Mouse (Mus musculus) cerebral cortex, adult 2 months (tissue): ENCODE measurements around the gene Crkl.

ENCODE experiments used
- WGBS: fragments of 180-500 bp; shearing (Covaris S2); methylation state at CpG from one replicate; pipeline ENCODE4 v1.1.7; 2018; 5-methylcytosine and 5-hydroxymethylcytosine counted together

The Crkl gene

GRCm38 (mm10) chr16:17451541-17452372 is at the start of gene Crkl:
Gene Crkl (plus strand): TSS chr16:17451987.
- WGBS, result under 1% methylated on average over 63 of the region's 63 CpGs

- 89% methylated on average over 1 of the region's 1 CpGs for WGBS
Measured at GRCm38 (mm10) chr16:17402855-17403254, 48.9 kb upstream of the Crkl start.

GRCm38 (mm10) chr16:17405271-17405696 is 46.5 kb upstream of the Crkl start:
- under 1% methylated on average over 22 of the region's 22 CpGs for WGBS

DNA sequence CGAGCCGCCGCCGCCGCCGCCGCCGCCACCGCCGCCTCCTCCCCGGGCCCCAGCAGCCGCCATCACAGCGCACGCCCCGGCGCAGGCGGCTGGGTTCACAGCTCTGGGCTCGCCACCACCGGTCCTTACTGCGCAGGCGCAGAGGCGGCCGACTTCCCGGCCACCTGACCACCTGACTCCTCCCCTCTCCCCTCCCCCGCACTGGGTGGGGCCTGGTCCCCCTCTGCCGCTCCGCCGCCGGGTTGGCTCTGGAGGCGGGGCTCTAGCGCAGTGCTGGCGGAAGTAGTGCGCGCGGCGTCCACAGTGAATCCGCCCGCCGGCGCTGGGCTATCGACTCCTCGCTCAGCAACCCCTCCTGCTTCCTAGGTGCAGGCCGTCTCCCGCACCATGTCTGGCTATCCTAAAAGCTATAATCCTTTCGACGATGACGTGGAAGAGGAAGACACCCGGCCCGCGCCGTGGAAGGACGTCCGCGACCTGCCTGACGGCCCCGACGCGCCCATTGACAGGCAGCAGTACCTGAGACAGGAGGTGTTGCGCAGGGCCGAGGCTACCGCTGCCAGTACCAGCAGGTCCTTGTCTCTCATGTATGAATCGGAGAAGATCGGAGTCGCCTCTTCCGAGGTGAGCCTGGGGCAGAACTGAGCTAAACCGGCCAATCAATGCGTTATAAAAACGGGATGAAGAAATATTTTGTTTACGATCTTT is 45.9 kb upstream of the Crkl start, which contains the start of the genes Snap29 and Pi4ka:
Gene Snap29 (plus strand): TSS at position 251 of the 708 bp plus-strand sequence.
Gene Pi4ka (minus strand): TSS at position 579 of the 708 bp plus-strand sequence.
- under 1% methylated on average over 69 of the region's 69 CpGs for WGBS

DNA sequence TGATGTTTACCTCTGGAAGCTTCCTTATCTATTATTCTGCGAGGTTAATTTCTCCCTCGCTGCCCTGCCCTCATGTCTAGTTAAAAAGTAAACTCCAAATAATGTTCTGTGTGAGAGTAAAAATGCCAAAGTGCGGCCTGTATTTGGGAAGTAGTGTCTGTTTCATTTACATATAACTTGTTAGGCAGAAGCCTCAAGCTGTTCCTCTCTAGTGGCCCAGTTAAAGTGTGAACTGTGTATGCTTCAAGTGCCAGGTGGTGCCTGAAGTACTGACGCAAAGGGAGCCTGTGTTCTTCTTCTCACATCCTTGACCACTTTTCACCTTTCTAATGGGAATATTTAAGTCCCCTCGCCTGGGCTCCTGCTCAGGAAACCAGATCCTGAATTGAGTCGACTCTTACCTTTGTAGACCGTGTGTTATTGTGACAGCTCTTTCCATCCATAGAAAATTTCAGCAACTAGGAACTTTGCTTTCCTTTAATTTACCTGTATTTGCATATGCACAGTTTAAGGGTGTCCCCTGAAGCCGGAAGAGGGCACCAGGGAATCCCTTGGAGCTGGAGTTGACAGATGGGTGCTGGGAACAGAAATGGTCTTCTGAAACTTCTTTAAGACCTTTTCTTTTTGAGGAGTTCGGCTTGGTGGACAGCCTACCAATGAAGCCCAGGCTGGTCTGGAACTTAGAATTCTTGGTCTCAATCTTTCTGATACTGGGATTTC is 45.1 kb upstream of the Crkl start:
- WGBS, result 24% methylated on average over 9 of the region's 9 CpGs

GRCm38 (mm10) chr16:17409046-17409445 is 42.7 kb upstream of the Crkl start:
- 88% methylated on average over 2 of the region's 2 CpGs for WGBS

DNA sequence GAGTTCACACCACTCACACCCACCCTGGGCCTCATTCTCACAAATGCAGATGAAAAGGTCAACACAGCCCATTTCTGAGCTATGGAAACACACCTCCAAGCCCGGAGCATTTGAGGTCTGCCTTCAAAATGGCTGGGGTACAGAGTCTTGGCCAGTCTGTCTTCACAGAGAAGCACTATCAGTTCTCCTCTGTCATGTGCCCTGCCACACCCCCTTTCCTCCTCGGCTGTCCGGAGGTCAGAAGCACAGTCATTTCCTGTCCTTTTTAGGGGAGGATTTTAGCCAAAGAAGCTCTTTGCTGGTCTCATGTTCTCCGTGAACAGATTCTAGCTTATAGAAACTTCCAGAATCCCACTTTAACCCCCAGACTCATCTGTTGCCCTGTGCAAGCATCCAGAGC is 41.6 kb upstream of the Crkl start:
- WGBS, result 56% methylated on average over 4 of the region's 4 CpGs

- WGBS, result 84% methylated on average over 3 of the region's 3 CpGs
Measured at GRCm38 (mm10) chr16:17423021-17423420, 28.8 kb upstream of the Crkl start.

DNA sequence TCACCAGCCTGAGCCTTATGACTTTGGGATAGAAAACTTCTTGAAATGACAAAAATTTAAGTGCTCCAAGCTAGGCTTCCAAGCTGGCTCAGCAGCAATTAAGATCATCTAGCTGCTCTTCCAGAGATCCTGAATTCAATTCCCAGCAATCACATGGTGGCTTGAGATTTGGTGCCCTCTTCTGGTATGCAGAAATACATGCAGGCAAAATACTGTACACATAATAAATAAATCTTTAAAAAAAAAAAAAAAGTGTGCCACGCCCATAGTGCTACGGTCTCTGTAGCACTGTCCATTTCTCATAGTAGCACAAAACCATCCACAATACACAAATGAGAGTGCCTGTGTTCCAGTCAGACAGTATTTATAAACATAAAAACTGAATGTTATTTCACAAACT is 19.2 kb upstream of the Crkl start:
- 66% methylated on average over 2 of the region's 2 CpGs for WGBS

DNA sequence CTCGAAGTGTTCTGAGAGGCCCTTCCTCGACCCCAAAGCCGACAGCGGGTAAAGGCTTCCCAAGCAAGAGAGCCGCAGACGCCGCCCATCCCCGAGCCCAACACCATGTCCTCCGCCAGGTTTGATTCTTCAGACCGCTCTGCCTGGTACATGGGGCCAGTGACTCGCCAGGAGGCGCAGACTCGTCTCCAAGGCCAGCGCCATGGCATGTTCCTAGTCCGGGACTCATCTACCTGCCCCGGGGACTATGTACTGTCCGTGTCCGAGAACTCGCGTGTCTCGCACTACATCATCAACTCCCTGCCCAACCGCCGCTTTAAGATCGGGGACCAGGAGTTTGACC is 557 bp downstream of the Crkl start:
- under 1% methylated on average over 24 of the region's 24 CpGs for WGBS

DNA sequence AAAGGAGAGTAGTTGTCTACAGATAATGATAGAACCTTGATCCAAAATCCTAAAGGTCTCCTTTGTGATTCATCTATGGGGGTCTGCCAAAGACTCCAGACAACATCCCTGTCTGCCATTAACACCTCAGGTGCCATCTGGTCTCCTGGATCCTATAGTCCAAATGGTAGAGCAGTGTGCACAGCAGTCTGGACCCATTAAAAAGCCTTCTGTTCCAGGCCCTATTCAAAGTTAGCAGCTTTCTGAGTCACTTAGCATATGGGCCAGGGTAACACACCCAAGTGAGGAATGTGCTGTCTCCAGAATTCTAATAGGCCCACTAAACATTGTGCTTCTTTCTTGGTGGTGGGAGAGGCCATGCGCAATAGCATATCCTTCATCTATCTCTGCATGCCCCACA is 5.1 kb downstream of the Crkl start:
- 90% methylated on average over 1 of the region's 1 CpGs for WGBS

- WGBS, result 75% methylated on average over 4 of the region's 4 CpGs
Measured at GRCm38 (mm10) chr16:17460254-17460653, 8.5 kb downstream of the Crkl start.

DNA sequence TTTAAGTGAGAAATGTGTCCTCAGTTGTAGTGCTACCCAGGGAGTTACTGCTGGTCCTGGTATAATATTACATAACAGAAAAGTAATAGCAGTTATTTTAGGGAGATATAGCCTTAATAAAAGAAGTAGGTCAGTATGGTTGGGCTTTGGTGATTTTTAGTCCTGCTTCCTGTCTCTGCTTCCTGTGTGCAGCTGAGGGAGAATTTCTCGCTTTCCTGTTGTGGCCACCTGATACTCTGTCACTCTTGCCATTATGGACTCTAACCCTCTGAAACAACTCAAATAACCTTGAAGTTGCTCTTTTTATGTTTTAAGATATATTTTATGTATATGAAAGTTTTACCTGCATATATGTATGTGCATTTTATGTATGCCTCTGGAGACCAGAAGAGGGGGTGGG is 9.8 kb downstream of the Crkl start:
- WGBS, result 68% methylated on average over 1 of the region's 1 CpGs

GRCm38 (mm10) chr16:17463184-17463583 is 11.4 kb downstream of the Crkl start:
- 82% methylated on average over 2 of the region's 2 CpGs for WGBS

GRCm38 (mm10) chr16:17466875-17467663 is 15.3 kb downstream of the Crkl start:
- WGBS, result 72% methylated on average over 4 of the region's 4 CpGs

GRCm38 (mm10) chr16:17472498-17472897 is 20.7 kb downstream of the Crkl start:
- 80% methylated on average over 6 of the region's 6 CpGs for WGBS

DNA sequence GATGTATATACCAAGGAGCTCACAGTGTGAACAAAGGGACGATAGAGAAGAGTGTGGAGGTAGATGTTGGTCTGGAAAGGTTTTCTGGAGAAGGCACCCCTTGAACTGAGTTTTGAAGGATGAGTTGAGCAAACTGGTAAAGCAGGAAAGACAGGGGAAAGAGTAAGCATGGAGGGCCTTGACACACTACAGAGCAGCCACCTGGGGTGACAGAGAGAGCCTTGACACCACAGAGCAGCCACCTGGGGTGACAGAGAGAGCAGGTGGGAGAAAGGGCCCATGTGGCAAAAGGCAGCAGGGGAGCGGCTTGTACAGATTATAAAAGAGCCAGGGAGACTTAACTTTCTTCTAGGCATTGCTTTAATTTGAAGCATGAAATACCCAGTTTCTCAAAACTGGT is 23.0 kb downstream of the Crkl start:
- 69% methylated on average over 2 of the region's 2 CpGs for WGBS

DNA sequence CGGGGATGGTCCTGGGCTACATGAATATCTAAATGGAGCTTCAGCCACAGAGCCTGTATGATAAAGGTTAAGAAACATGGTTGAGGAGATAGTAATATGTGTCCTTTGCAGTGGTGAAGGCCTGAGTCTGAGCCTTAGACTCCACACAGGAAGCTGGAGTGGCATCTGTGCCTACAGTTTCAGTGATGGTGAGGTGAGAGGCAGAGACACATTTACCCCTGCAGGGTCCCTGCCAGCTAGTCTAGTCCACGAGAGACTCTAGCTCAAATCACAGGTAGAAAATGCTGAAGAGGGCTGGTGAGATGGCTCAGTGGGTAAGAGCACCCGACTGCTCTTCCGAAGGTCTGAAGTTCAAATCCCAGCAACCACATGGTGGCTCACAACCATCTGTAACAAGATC is 23.5 kb downstream of the Crkl start:
- 82% methylated on average over 4 of the region's 4 CpGs for WGBS

- WGBS, result 60% methylated on average over 4 of the region's 4 CpGs
Measured at GRCm38 (mm10) chr16:17478331-17478943, 26.6 kb downstream of the Crkl start.

- WGBS, result 86% methylated on average over 2 of the region's 2 CpGs
Measured at GRCm38 (mm10) chr16:17481465-17481864, 29.7 kb downstream of the Crkl start.

DNA sequence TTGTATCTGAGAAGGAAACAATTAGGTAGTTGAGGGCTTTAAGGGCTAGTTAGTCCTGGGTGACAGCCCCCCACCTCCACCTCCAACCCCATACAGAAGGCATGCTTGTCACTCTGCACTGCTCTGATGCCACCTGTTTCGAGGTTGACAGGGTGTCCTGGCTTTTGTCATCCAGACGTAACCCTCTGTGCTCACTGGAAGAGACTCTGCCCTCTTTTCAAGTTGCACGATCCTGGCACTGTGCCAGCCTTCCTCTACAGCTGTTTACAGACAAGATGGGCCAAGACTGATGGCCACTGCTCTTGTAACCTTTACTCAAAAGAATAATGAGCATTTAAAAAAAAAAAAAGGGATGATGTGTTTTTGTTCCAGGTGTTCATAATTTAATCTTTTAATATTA is 34.7 kb downstream of the Crkl start:
- WGBS, result 22% methylated on average over 3 of the region's 3 CpGs
